Comparison of ENCODE assay signal across 16 mouse cellular contexts in genomic region chr8:117123850-117124633, GRCm38 (mm10). TPM values are rescaled to one million over a fixed set of nuclear protein-coding genes. Genes with fewer than 3 reads are reported as not detected.
DNase-seq lines count a peak whose midpoint lies in the region; ATAC-seq and TF ChIP-seq lines count a peak whose summit lies in the region.
"Had no signal": no experiment of that assay in that cellular context is flagged by ENCODE, and none has a peak within 500 bp of the region (broad histone marks: within the 10 kb centered on the region; RNA-seq: fewer than 3 reads in every experiment).

No protein-coding gene starts in this region.

- TF ChIP-seq CTCF in small intestine, adult 2 months (IDR thresholded peaks at IDR 0.05; ENCODE audit: extremely low read depth, insufficient read length, insufficient replicate concordance, low read depth, low read length): no peak

- WGBS in limb, embryonic 15.5 days: 62% methylated on average over 13 of the region's 13 CpGs
- 81% methylated on average over 13 of the region's 13 CpGs for WGBS in limb, embryonic 10.5 days
- WGBS in embryonic facial prominence, embryonic 10.5 days: 75% methylated on average over 13 of the region's 13 CpGs
- WGBS in intestine, embryonic 15.5 days: 60% methylated on average over 13 of the region's 13 CpGs
- WGBS in small intestine, adult 2 months: 23% methylated on average over 13 of the region's 13 CpGs
- 77% methylated on average over 13 of the region's 13 CpGs for WGBS in hindbrain, embryonic 11.5 days
- WGBS in hindbrain, embryonic 13.5 days: 87% methylated on average over 13 of the region's 13 CpGs

- no peak overlapping the region for H3K4me2 ChIP-seq in limb, embryonic 15.5 days
- peak overlapping the region; percentile 24 for H3K4me2 ChIP-seq in intestine, embryonic 15.5 days (replicated peaks)
- H3K4me2 ChIP-seq in hindbrain, embryonic 11.5 days (replicated peaks; ENCODE audit: low read depth, low read length): no peak overlapping the region
- H3K4me2 ChIP-seq in hindbrain, embryonic 13.5 days: no peak overlapping the region
- H3K4me2 ChIP-seq: forebrain, embryonic 13.5 days had no signal

- no peaks in the 10 kb centered on the region for H3K9me3 ChIP-seq in limb, embryonic 15.5 days
- H3K9me3 ChIP-seq in limb, embryonic 10.5 days (replicated peaks): no peaks in the 10 kb centered on the region
- H3K9me3 ChIP-seq in embryonic facial prominence, embryonic 10.5 days: no peaks in the 10 kb centered on the region
- H3K9me3 ChIP-seq in intestine, embryonic 15.5 days: no peaks in the 10 kb centered on the region
- H3K9me3 ChIP-seq in hindbrain, embryonic 11.5 days (ENCODE audit: control insufficient read depth, low read length): no peaks in the 10 kb centered on the region
- H3K9me3 ChIP-seq in hindbrain, embryonic 13.5 days: no peaks in the 10 kb centered on the region
- H3K9me3 ChIP-seq: forebrain, embryonic 13.5 days had no signal

- no peak for DNase-seq in limb, embryonic 10.5 days (ENCODE audit: low spot score)
- peak; percentile 24 for DNase-seq in embryonic facial prominence, embryonic 10.5 days (ENCODE audit: low spot score)
- DNase-seq in hindbrain, embryonic 11.5 days (ENCODE audit: low spot score): no peak
- no peak for DNase-seq in right cerebral cortex, postnatal 4 days
- DNase-seq: adrenal gland, postnatal 25 days; B cell, adult 2 months; cerebellum, postnatal 10 days; heart, adult 18-20 months; thymus, postnatal 14 days had no signal

- H3K36me3 ChIP-seq in limb, embryonic 15.5 days: no peaks in the 10 kb centered on the region
- no peaks in the 10 kb centered on the region for H3K36me3 ChIP-seq in limb, embryonic 10.5 days
- H3K36me3 ChIP-seq in embryonic facial prominence, embryonic 10.5 days (replicated peaks): no peaks in the 10 kb centered on the region
- no peaks in the 10 kb centered on the region for H3K36me3 ChIP-seq in intestine, embryonic 15.5 days
- no peaks in the 10 kb centered on the region for H3K36me3 ChIP-seq in small intestine, adult 2 months (ENCODE audit: control insufficient read depth, insufficient read depth, low read length)
- no peaks in the 10 kb centered on the region for H3K36me3 ChIP-seq in hindbrain, embryonic 11.5 days (ENCODE audit: control insufficient read depth, insufficient read depth, low read length)
- H3K36me3 ChIP-seq in hindbrain, embryonic 13.5 days: no peaks in the 10 kb centered on the region

- peaks cover 2% of the 10 kb centered on the region; the same call in 1 of the 2 replicates for H3K4me1 ChIP-seq in limb, embryonic 15.5 days
- peaks cover 10% of the 10 kb centered on the region; the same call in 1 of the 2 replicates for H3K4me1 ChIP-seq in limb, embryonic 10.5 days
- H3K4me1 ChIP-seq in embryonic facial prominence, embryonic 10.5 days: peaks cover 7% of the 10 kb centered on the region
- H3K4me1 ChIP-seq in intestine, embryonic 15.5 days (replicated peaks): 0 out of 2 replicates have a peak, but pooled peaks cover 4% of the 10 kb centered on the region
- peaks cover 20% of the 10 kb centered on the region; the same call in 1 of the 2 replicates for H3K4me1 ChIP-seq in small intestine, adult 2 months (ENCODE audit: control insufficient read depth, insufficient read depth, insufficient read length, low read length)
- no peaks in the 10 kb centered on the region for H3K4me1 ChIP-seq in hindbrain, embryonic 11.5 days (replicated peaks; ENCODE audit: control insufficient read depth, insufficient read depth, low read length)
- H3K4me1 ChIP-seq in hindbrain, embryonic 13.5 days (replicated peaks): no peaks in the 10 kb centered on the region
- H3K4me1 ChIP-seq: forebrain, embryonic 13.5 days had no signal

- H3K4me3 ChIP-seq in limb, embryonic 15.5 days: no peak overlapping the region
- no peak overlapping the region for H3K4me3 ChIP-seq in limb, embryonic 10.5 days
- H3K4me3 ChIP-seq in embryonic facial prominence, embryonic 10.5 days: no peak overlapping the region
- no peak overlapping the region for H3K4me3 ChIP-seq in intestine, embryonic 15.5 days (replicated peaks)
- H3K4me3 ChIP-seq in small intestine, adult 2 months (ENCODE audit: low read depth, low read length): no peak overlapping the region
- no peak overlapping the region for H3K4me3 ChIP-seq in hindbrain, embryonic 11.5 days (ENCODE audit: low read depth, low read length)
- H3K4me3 ChIP-seq in hindbrain, embryonic 13.5 days: no peak overlapping the region
- H3K4me3 ChIP-seq: forebrain, embryonic 13.5 days had no signal

- H3K27me3 ChIP-seq in limb, embryonic 15.5 days: no peaks in the 10 kb centered on the region
- no peaks in the 10 kb centered on the region for H3K27me3 ChIP-seq in limb, embryonic 10.5 days (ENCODE audit: low read depth, poor library complexity, severe bottlenecking)
- no peaks in the 10 kb centered on the region for H3K27me3 ChIP-seq in embryonic facial prominence, embryonic 10.5 days (replicated peaks; ENCODE audit: low read depth, poor library complexity, severe bottlenecking)
- no peaks in the 10 kb centered on the region for H3K27me3 ChIP-seq in intestine, embryonic 15.5 days (replicated peaks)
- H3K27me3 ChIP-seq in small intestine, adult 2 months (ENCODE audit: control insufficient read depth, insufficient read depth, low read length): no peaks in the 10 kb centered on the region
- H3K27me3 ChIP-seq in hindbrain, embryonic 11.5 days (ENCODE audit: control insufficient read depth, insufficient read depth, low read length): no peaks in the 10 kb centered on the region
- H3K27me3 ChIP-seq in hindbrain, embryonic 13.5 days: no peaks in the 10 kb centered on the region
- H3K27me3 ChIP-seq: forebrain, embryonic 13.5 days had no signal

- no peak for TF ChIP-seq POLR2A in small intestine, adult 2 months (IDR thresholded peaks at IDR 0.05; ENCODE audit: low read depth, low read length)

- peak overlapping the region; percentile 74 for H3K27ac ChIP-seq in limb, embryonic 15.5 days
- no peak overlapping the region for H3K27ac ChIP-seq in limb, embryonic 10.5 days
- no peak overlapping the region for H3K27ac ChIP-seq in embryonic facial prominence, embryonic 10.5 days (replicated peaks)
- peak overlapping the region; percentile 71 for H3K27ac ChIP-seq in intestine, embryonic 15.5 days
- peak overlapping the region; percentile 70 for H3K27ac ChIP-seq in small intestine, adult 2 months (ENCODE audit: insufficient read depth, low read depth, low read length)
- no peak overlapping the region for H3K27ac ChIP-seq in hindbrain, embryonic 11.5 days (ENCODE audit: low read depth, low read length)
- H3K27ac ChIP-seq in hindbrain, embryonic 13.5 days: no peak overlapping the region
- H3K27ac ChIP-seq: forebrain, embryonic 13.5 days; hindbrain, postnatal 0 days had no signal

- H3K9ac ChIP-seq in limb, embryonic 15.5 days: no peak overlapping the region
- H3K9ac ChIP-seq in intestine, embryonic 15.5 days: no peak overlapping the region; the same call in 1 of the 2 replicates
- no peak overlapping the region for H3K9ac ChIP-seq in hindbrain, embryonic 11.5 days (ENCODE audit: low read depth, low read length)
- H3K9ac ChIP-seq in hindbrain, embryonic 13.5 days: no peak overlapping the region
- H3K9ac ChIP-seq: forebrain, embryonic 13.5 days had no signal

- peak; percentile 26; the same call in 1 of the 2 replicates for ATAC-seq in limb, embryonic 15.5 days (ENCODE audit: insufficient number of reproducible peaks, low FRiP score, low TSS enrichment, low read depth)
- peak; percentile 90 for ATAC-seq in intestine, embryonic 15.5 days
- no peak for ATAC-seq in hindbrain, embryonic 11.5 days (ENCODE audit: low FRiP score)
- ATAC-seq in hindbrain, embryonic 13.5 days (ENCODE audit: low FRiP score): no peak
- ATAC-seq: forebrain, embryonic 13.5 days; hindbrain, postnatal 0 days had no signal

RNA-seq across cellular contexts. Expression of gene Bco1, which starts 28.4 kb away (rescaled TPM):
- polyA plus RNA-seq in limb, embryonic 15.5 days (2015; fragmentation: Nextera tagmentation; extraction: Ambion mirVana): 0.35 and 0.47 TPM in 2 replicates
- polyA plus RNA-seq in limb, embryonic 10.5 days (2016; fragmentation: Nextera tagmentation; extraction: Ambion mirVana): not detected in 2 replicates
- 0.22 and 0.33 TPM in 2 replicates for polyA plus RNA-seq in embryonic facial prominence, embryonic 10.5 days (2016; fragmentation: Nextera tagmentation; extraction: Ambion mirVana)
- polyA plus RNA-seq in intestine, embryonic 15.5 days (2015; fragmentation: Nextera tagmentation; extraction: Ambion mirVana): 1.2 and 1.4 TPM in 2 replicates
- 0.42 and 1.4 TPM in 2 replicates for polyA plus RNA-seq in small intestine, adult 2 months (2012; rRNA removed)
- 0.25 and 0.45 TPM in 2 replicates for polyA plus RNA-seq in hindbrain, embryonic 11.5 days (2014; fragmentation: Nextera tagmentation; extraction: Ambion mirVana)
- polyA plus RNA-seq in hindbrain, embryonic 13.5 days (2015; fragmentation: Nextera tagmentation; extraction: Ambion mirVana): 0.21 and 0.27 TPM in 2 replicates
- polyA plus RNA-seq: forebrain, embryonic 13.5 days; heart, embryonic 16.5 days had no signal

RNA-seq across cellular contexts. Expression of gene Gan, which starts 33.9 kb away (rescaled TPM):
- 2.6 and 3.7 TPM in 2 replicates for polyA plus RNA-seq in limb, embryonic 15.5 days (2015; fragmentation: Nextera tagmentation; extraction: Ambion mirVana)
- 2.2 and 2.7 TPM in 2 replicates for polyA plus RNA-seq in limb, embryonic 10.5 days (2016; fragmentation: Nextera tagmentation; extraction: Ambion mirVana)
- 2.6 and 3.1 TPM in 2 replicates for polyA plus RNA-seq in embryonic facial prominence, embryonic 10.5 days (2016; fragmentation: Nextera tagmentation; extraction: Ambion mirVana)
- 2.1 and 2.5 TPM in 2 replicates for polyA plus RNA-seq in intestine, embryonic 15.5 days (2015; fragmentation: Nextera tagmentation; extraction: Ambion mirVana)
- polyA plus RNA-seq in small intestine, adult 2 months (2012; rRNA removed): 2.4 and 4.6 TPM in 2 replicates
- polyA plus RNA-seq in hindbrain, embryonic 11.5 days (2014; fragmentation: Nextera tagmentation; extraction: Ambion mirVana): 2.9 and 3.2 TPM in 2 replicates
- 3.5 TPM in 2 replicates for polyA plus RNA-seq in hindbrain, embryonic 13.5 days (2015; fragmentation: Nextera tagmentation; extraction: Ambion mirVana)

RNA-seq across cellular contexts. Expression of gene Pkd1l2, which starts 41.8 kb away (rescaled TPM):
- polyA plus RNA-seq in limb, embryonic 15.5 days (2015; fragmentation: Nextera tagmentation; extraction: Ambion mirVana): 0.21 and 0.41 TPM in 2 replicates
- polyA plus RNA-seq in limb, embryonic 10.5 days (2016; fragmentation: Nextera tagmentation; extraction: Ambion mirVana): not detected in 2 replicates
- not detected in 2 replicates for polyA plus RNA-seq in embryonic facial prominence, embryonic 10.5 days (2016; fragmentation: Nextera tagmentation; extraction: Ambion mirVana)
- 0.21 TPM in 1 of 2 replicates, not detected in the other for polyA plus RNA-seq in intestine, embryonic 15.5 days (2015; fragmentation: Nextera tagmentation; extraction: Ambion mirVana)
- 0.09 and 0.60 TPM in 2 replicates for polyA plus RNA-seq in small intestine, adult 2 months (2012; rRNA removed)
- polyA plus RNA-seq in hindbrain, embryonic 11.5 days (2014; fragmentation: Nextera tagmentation; extraction: Ambion mirVana): not detected in 2 replicates
- 0.03 TPM in 1 of 2 replicates, not detected in the other for polyA plus RNA-seq in hindbrain, embryonic 13.5 days (2015; fragmentation: Nextera tagmentation; extraction: Ambion mirVana)
- polyA plus RNA-seq: forebrain, embryonic 13.5 days; heart, embryonic 16.5 days had no signal

Comparison
In these comparisons a context has a peak if more than half of its experiments do, and no peak if none do; other contexts are left out.
1. H3K27ac ChIP-seq: peak in limb, embryonic 15.5 days (single experiment), intestine, embryonic 15.5 days (single experiment) and small intestine, adult 2 months (single experiment); none in limb, embryonic 10.5 days (single experiment), embryonic facial prominence, embryonic 10.5 days (single experiment), hindbrain, embryonic 11.5 days (single experiment) and hindbrain, embryonic 13.5 days (single experiment).
2. ATAC-seq: peak in limb, embryonic 15.5 days (single experiment) and intestine, embryonic 15.5 days (single experiment); none in hindbrain, embryonic 11.5 days (single experiment) and hindbrain, embryonic 13.5 days (single experiment).